Mouse (Mus musculus) heart, postnatal 36 days (tissue): ENCODE measurements around the gene Sart3. TPM values are rescaled to one million over a fixed set of nuclear protein-coding genes. Genes with fewer than 3 reads are reported as not detected.
"Not testable (repeated sequence)": the region's sequence is repeated elsewhere in the genome, so short reads cannot be mapped to it uniquely, and the experiment has no call there.

ENCODE experiments used
- DNase-seq, 2 experiments: peaks; one replicate each; pipeline ENCODE4 v3.0.0; 2021 to 2022
- intact Hi-C: fragments of 180-260 bp; cut with DNase I; formaldehyde crosslinking; loops from one replicate; pipeline ENCODE4 v1.15.1; 2025
- total RNA-seq, 2 experiments: library from RNA; stranded (reverse); gene quantifications; 2 replicates each; pipeline ENCODE4 v1.2.3; 2021

Gene Sart3
- total RNA-seq, 2 experiments from 2014 or later: 12.4 to 16.6 TPM

DNA sequence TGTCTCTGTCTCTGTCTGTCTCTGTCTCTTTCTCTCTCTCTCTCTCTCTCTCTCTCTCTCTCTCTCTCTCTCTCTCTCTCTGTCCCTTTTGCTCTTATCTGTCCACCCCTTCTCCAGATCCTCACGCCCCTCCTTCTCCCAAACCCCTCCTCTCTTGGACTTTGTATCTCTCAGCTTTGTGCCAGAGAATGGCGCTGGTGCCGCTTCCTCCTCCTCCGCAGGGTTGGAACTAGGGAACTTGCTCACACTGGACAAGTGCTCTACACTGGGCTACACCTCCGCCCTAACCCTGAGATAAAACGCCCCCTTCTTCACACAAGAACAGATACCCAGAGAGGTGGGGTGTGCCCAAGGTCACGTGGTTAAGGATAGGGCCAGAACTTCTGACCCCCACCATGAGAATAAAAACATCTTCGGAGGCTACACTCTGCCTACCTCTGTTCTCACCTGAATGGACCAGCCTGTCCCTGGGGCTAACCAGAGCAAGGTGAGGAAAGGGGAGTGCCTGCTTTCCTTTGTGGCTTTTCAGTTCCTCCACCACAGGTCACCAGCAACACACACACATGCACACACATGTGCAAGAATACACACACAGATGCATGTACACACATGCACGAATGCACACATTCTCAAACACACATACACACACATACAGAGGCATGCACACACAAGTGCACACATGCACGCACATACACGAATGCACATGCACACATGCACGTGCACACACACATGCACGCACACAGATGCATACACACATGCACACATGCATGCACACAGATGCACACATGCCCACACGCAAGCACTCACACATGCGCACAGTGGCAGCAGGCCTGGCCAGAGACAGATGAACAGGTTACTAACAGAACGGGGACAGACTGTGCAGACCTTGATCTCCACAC, 19.1 kb upstream of the Sart3 start:
- DNase-seq: no peak
- intact Hi-C loops: no loop called here

DNA sequence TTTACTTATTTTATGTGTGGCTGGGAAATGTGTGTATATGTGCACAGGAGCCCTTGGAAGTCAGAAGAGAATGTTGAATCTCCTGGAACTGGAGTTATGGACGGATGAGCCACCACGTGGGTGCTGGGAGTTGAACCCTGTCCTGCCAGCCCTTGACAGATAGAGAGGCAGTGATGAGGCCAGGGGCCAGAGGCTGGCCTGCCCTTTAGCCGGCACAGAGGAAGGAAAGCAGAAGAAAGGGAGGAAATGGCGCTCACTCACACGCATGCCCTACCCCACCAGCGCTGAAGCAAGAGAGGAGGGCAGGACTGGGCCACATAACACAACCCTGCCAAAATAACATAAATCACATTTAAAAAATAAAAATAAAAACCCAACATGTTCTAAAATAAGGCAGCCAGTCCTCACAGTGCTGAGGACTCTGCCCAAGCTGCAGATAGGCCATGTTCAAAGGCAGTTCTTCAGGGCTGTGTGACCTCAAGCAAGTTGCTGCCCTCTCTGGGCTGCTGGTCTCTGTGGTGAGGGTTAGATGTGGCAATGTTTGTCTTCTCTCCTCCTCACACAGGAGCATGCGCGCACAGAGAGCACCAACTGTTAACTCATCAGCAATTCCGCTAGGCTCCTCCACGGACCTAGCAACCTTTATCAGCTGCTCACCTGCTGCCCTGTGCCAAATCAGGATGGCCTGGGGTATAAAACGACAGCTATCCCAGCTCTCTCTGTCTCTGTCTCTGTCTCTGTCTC, 18.3 kb upstream of the Sart3 start:
- intact Hi-C loops: no loop called here
- DNase-seq: no peak

DNA sequence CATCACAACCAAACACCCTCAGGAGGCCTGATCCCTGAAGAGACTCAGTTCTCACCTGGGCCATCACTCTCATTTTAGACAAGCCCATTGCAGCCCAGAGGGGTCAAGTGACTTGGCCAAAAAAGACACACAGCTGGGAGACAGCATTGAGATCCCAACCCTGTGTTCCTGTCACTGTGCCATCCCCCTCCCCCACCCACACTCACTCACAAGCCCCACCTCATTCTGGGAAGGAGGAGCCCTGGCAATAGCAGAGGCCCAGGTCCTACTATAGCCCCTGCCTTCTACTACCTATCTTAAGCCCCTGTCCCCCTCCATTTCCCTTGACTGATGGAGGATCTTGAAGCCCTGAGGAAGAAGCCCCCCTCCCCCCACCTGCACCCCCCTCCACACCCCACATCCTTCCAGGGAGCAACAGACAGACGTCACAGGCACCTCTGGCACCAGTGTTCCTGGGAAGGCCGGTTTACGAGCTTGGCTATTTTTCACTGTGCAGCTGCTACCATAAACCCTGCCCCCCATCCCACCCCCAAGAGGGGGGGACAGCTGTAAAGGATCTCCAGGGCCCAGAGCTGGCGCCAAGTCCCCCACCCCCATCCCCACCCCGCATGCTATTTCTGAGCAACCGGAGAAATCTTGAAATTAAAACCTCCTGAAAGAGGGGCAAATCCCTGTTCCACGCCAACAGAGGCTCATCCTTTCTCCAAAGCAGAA, 16.9 kb upstream of the Sart3 start:
- no peak for DNase-seq

DNA sequence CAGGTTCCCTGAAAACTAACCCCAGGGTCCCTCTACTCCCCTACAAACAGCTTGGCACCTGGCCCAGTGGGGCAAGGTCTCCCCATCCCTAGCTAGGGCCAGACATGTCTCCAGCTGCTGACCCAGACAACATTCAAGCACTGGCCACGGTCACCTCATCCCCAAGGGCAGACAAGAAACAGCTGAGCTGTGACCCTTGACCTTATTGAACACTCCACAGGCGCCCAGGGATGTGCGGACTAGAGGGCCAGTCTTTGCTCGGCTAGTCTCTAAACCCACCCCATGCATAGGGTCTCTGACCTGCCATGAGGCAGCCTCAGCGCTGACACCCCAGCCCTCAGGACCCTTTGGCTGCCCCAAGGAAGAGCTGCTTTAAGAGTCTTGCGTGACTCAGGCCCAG, 16.3 kb upstream of the Sart3 start:
- no peak for DNase-seq
- intact Hi-C loops: no loop called here

More for the DNA sequence above, 16.9 kb upstream of the Sart3 start:
- intact Hi-C loops: no loop called here

DNA sequence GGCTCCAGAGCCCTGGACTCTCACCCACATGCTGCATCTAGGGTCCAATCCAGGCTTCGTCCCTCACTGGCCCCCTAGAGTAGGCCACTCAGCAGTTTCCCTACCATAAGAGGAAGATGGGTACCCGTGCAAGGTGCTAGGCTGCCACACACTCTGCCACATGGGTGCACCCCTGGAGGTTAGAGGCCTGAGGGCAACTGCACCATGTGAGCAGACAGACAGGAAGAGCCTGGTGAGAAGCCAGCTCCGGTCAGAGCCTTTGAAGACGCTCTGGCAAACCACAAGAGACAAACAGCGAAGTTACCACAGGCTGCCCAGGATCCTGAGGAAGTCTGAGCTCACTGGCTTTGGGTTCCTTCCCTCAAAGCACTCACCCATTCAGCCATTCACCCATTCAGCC, 14.7 kb upstream of the Sart3 start:
- no peak for DNase-seq
- intact Hi-C loops: no loop called here

DNA sequence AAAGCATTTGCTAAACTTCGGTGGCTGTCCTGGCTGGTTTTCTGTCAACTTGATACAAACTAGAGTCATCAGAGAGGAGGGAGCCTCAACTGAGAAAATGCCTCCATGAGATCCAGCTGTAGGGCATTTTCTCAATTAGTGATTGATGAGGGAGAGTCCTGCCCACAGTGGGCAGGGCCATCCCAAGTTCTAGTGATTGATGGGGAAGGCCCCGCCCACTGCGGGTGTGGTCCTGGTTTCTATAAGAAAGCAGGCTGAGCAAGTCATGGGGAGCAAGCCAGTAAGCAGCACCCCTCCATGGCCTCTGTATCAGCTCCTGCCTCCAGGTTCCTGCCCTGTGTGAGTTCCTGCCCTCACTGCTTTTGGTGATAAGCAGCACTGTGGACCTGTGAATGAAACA, 11.8 kb upstream of the Sart3 start:
- not testable (repeated sequence) for DNase-seq

DNA sequence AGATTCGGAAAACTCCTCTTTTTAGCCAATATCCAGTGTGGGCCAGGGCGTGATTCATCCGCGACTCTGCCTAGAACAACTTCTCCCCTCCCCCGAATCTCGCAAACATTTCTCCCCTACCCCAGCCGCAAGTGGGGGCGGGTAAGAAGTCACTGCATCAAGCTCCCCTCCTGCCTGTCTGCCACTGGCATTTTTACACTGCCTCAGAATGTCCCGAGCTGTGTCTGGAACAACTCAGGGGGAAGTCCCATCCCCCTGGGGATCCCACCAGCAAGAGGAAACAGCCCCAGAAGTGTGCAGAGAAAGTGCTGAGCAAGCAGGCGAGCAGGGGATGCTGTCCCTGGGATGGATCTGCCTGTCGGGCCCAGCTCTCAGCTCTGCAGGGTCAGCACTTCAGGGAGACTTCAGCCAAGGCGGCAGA, 11.3 kb upstream of the Sart3 start:
- intact Hi-C loops: no loop called here

More for the DNA sequence above, 11.8 kb upstream of the Sart3 start:
- intact Hi-C loops: not testable (repeated sequence)

DNA sequence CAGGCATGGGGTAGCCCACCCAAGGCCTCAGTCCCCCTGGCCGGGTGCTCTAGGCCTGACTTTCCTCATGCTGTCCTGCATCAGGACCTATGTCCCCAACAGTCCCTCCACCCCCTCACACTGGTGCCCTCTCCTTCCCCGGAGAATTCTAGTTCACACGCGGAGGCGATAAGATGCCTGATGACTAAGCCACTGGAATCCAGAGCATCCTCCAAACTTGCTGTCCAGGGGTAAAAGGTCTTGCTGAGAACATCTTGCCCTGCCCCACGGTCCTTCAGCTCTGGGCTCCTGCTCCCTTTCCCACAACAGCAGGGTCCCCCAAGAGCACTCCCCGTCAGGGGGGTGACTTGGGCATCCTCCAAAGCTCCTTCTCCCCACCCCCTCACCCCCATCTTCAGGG, 10.3 kb upstream of the Sart3 start:
- DNase-seq: no peak
- intact Hi-C loops: no loop called here

More for the DNA sequence above, 11.3 kb upstream of the Sart3 start:
- peak; percentile 59 for DNase-seq

DNA sequence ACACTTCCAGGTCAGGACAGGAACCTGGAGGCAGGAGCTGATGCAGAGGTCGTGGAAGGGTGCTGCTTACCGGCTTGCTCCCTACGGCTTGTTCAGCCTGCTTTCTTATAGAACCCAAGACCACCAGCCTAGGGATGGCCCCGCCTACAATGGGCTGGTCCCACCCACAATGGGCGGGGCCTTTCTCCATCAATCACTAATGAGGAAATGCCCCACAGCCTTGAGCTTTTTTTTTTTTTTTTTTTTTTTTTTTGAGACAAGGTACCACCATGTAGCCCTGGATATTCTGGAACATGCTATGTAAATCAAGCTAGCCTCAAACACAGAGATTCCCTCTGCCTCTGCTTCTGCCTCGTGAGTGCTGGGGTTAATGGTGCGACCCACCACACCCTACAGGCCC, 9.6 kb upstream of the Sart3 start:
- DNase-seq: no peak
- intact Hi-C loops: no loop called here

DNA sequence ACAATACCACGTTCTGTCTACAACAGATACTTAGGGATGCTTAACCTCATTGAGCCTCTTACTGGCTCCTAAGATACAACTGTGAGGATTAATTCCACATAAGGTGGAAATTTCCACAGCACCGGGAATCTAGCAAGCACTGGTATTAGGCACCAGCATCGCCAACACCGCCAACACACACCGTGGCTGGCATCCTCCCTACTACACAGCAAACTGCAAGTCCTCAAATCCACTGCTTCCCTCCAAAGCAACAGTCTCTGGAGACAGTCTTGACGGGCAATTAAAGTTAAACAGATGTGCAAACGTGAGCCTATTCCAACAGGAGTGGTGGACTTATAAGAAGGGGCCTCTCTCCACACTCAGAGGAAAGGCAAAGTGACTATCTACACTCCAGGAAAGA, 8.9 kb upstream of the Sart3 start:
- no peak for DNase-seq
- intact Hi-C loops: no loop called here

DNA sequence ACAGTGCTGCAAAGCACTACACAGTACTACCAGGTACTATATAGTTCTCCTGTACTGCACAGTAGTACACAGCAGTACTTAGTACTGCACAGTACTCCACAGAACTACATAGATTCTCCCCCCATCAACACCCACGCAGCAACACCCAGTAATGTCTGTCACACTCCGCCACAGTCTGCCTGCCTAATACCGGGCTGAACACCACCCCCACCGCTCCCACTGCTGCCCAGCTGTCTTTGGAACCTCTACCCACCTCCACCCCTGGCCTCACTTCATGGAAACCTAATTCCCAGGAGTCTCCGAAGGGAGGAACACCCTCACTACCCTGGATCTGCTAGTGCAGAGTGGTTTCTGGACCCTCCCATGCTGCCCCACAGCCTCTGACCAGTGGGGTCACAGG, 8.5 kb upstream of the Sart3 start:
- intact Hi-C loops: no loop called here

DNA sequence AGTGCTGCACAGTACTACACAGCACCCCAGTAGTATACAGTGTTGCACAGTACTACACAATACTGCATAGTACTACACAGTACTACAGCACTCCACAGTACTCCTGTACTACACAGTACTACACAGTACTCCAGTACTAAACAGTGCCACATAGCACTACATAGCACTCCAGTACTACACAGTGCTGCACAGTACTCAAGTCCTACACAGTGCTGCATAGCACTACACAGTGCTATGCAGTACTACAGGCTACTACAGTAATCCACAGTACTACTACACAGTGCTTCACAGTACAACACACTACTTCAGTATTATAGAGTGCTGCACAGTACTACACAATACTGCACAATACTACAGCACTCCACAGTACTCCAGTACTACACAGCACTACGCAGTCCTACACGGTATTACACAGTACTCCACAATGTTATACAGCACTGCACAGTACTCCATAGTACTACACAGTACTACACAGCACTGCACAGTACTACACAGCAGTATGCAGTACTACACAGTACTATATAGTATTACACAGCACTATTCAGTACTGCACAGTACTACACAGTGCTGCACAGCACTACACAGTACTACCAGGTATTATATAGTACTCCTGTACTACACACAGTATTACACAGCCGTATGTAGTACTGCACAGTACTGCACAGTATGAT, 7.9 kb upstream of the Sart3 start:
- intact Hi-C loops: no loop called here
- no peak for DNase-seq

More for the DNA sequence above, 8.5 kb upstream of the Sart3 start:
- no peak for DNase-seq

DNA sequence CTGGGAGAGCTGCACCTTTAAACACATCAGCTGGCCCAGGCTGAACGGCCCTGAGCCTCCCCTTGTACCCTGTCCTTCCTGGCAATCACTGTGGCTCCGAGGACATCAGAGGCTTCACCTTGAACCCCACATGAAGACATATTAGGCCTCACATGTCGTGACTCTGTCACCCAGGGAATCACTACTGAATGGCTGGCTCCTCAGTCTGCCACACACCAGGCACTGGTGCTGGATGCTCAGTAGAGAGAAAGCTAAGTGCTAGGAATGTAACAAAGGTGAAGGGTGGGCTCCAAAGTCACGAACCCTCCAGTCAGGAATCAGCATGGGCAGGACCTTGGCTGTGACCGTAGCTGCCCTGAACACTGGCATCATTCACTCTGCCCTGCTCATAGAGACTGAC, 7.3 kb upstream of the Sart3 start:
- DNase-seq: no peak
- intact Hi-C loops: no loop called here

DNA sequence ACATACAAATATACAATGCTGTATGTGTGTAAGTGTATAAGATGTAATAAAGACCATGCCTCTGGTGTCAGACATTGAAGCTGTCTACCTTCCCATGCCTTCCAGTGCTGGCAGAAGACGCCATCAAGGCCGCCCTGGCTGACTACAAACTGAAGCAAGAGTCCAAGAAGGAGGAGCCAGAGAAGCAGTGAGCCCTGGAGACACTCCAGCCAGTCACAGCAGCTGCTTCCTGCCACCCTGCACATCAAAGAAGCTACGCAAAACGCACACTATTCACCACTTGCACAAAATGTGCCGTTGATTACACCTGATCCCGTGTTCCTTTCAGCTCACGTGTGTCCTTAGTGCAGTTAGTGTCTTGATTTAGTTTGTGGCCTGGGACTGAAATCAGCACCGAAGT, 5.4 kb upstream of the Sart3 start:
- DNase-seq: not testable (repeated sequence)

DNA sequence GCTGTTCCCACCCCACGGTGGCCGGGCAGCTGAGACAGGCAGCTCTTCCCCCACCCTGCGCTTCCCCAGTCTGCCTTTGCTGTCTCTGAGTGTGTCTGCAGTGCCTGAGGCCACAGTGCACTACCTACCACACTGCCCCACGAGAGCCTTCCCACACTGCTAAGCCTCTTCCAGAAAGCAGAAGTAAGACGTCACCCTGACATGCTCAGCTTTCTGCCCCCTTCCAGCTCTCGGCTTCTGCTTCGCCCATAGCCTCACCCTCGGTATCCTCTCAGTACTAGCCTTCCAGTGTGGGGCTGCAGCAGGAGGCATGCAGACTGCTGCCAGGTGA, 4.6 kb upstream of the Sart3 start:
- intact Hi-C loops: no loop called here
- no peak for DNase-seq

More for the DNA sequence above, 5.4 kb upstream of the Sart3 start:
- intact Hi-C loops: not testable (repeated sequence)

DNA sequence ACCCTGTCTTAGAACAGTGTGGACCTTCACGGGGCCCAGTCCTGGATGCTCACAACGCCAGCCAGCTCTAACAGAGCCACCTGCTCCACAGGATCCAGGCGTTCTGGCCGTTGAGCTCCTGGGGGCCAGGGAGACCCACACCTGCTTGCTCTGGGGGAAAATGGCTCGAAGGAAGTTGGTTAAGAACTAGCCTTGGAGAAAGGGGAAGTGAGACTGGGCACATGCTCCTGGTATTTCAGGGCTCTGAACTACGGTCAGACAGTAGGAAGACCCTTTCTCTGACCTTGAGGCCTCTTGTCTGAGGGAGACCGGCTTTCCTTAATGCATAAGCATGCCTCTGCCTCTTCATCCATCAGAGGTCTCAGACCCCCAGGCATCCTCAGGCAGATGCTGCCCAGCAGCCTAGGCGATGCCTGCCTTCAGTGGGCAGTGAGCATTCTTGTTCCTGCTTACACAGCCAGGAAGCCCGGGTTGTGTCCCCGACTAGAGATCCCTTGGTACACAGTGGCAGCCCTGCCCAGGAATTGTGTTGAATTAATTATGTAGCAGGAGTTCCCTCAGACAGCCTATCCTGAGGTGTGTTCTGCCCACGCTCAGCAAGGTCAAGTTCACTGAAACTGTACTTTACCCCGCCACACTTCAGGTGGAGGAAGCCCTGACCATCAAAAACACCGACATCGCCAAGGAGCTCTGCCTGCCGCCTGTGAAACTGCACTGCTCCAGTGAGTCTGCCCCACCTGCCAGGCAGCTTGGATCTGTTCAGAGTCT, 4.0 kb upstream of the Sart3 start:
- intact Hi-C loops: no loop called here
- peak in 1 of 2 experiments; percentile 27 for DNase-seq

DNA sequence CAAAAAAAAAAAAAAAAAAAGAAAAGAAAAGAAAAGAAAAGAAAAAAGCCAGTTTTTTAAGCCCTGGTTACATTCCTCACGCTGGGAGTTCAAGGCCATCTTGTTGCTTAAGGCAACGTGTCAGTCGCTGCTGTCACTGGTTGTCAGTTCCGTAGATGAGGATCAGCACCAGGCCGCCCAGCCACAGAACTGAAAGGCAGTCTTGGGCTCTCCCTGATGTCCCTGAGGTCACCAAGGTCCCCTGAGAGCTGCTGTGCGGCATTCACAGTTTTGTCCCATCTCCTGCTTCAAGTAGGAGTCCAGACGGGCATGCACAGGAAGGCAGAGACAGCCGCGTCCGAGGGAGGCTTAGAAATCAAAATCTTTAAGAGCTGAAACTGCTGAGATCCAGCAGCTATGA, 3.3 kb upstream of the Sart3 start:
- DNase-seq: no peak
- intact Hi-C loops: no loop called here

DNA sequence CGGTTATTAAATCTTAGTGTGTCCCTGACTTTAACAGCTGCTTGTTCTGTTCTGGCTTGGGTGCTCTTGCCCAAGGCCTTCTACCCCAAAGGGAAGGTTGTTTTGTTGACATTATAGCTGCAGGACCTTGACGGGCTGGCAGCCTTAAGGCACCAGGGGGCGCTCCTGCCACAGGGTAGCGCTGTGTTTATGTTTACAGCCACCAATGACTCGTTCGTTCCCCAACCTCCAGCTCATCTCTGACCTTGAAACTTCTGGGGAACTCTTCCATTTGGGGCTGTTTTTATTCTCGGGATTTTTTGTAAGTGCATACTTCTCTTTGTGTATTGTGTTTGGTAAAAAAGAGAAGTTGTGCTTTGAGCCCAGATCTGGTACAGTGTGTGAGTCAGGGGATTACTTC, 1.4 kb upstream of the Sart3 start:
- DNase-seq: peak; percentile 90 to 92
- intact Hi-C loops: loop anchor here (1.0 kb wide), 3 partner anchors 42 to 181 kb away; no protein-coding TSS in a partner anchor

DNA sequence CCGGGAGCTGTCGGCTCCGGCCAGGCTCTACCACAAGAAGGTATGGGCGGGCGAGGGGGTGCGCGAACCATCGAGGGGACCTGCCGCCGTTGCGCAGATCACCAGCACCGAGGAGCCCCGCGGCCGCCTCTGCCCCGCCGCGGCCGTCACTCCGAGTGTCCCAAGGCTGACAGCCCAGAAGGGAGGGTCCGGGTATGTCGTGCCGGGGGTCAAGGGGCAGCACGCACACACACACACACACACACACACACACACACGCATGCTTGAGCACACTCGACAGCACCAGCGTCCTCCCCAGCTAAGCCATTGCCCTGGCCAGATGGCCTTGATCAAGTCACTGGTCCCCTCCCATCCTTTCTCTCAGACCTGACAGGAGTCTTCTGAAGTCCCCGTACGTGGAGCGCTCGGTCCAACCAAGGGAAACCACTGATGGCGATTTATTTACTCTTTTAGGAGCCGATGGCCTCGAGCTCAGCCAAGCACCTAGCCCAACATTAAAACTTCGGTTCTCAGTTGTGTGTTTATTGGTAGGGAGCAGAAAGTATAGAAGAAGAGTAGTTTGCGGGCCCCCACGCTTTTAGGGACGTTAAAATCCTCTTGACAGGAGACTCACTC, 702 bp upstream of the Sart3 start:
- no peak for DNase-seq
- intact Hi-C loops: loop anchor here (1.0 kb wide), 3 partner anchors 42 to 181 kb away; no protein-coding TSS in a partner anchor
